Mouse (Mus musculus): Measurements from ENCODE around the gene Cbx7.

Gene Cbx7

GRCm38 (mm10) chr15:79970940-79971339 is at the start of gene Cbx7:
Cbx7 (minus strand) TSS chr15:79971119.
- in situ Hi-C loops (cut with MseI, MboI), result no loop called here

- in situ Hi-C loops (cut with MseI, MboI), result loop anchor here in 1 of 2 experiments (5.0 kb wide), 1 partner anchor 42 kb away; no protein-coding TSS in a partner anchor
Measured at GRCm38 (mm10) chr15:80020516-80020915, 49.6 kb upstream of the Cbx7 start.

- in situ Hi-C loops (cut with MseI, MboI), result loop anchor here (5.0 kb wide), 2 partner anchors 43 to 72 kb away; no protein-coding TSS in a partner anchor
Measured at GRCm38 (mm10) chr15:80019625-80020024, 48.7 kb upstream of the Cbx7 start.

- in situ Hi-C loops (cut with MseI, MboI), result loop anchor here in 1 of 2 experiments (5.0 kb wide), 1 partner anchor 72 kb away; no protein-coding TSS in a partner anchor
Measured at GRCm38 (mm10) chr15:80019220-80019619, 48.3 kb upstream of the Cbx7 start.

- in situ Hi-C loops (cut with MseI, MboI), result loop anchor here in 1 of 2 experiments (5.0 kb wide), 1 partner anchor 69 kb away; no protein-coding TSS in a partner anchor
Measured at GRCm38 (mm10) chr15:80016563-80017301, 45.8 kb upstream of the Cbx7 start.

GRCm38 (mm10) chr15:80015211-80015952 is 44.5 kb upstream of the Cbx7 start:
- in situ Hi-C loops (cut with MseI, MboI), result loop anchor here in 1 of 2 experiments (5.0 kb wide), 1 partner anchor 68 kb away; no protein-coding TSS in a partner anchor

GRCm38 (mm10) chr15:80014321-80015210 is 43.6 kb upstream of the Cbx7 start, which contains the start of gene Pdgfb:
Pdgfb (minus strand) TSS chr15:80014977.
- in situ Hi-C loops (cut with MseI, MboI), result loop anchor here in 1 of 2 experiments (5.0 kb wide), 2 partner anchors 53 to 67 kb away; no protein-coding TSS in a partner anchor

- in situ Hi-C loops (cut with MseI, MboI), result loop anchor here in 1 of 2 experiments (5.0 kb wide), 1 partner anchor 53 kb away; no protein-coding TSS in a partner anchor
Measured at GRCm38 (mm10) chr15:80014031-80014320, 43.1 kb upstream of the Cbx7 start.

- in situ Hi-C loops (cut with MseI, MboI), result loop anchor here in 1 of 2 experiments (5.0 kb wide), 1 partner anchor 54 kb away; no protein-coding TSS in a partner anchor
Measured at GRCm38 (mm10) chr15:80013256-80014030, 42.5 kb upstream of the Cbx7 start.

- in situ Hi-C loops (cut with MseI, MboI), result loop anchor here in 1 of 2 experiments (5.0 kb wide), 1 partner anchor 55 kb away; no protein-coding TSS in a partner anchor
Measured at GRCm38 (mm10) chr15:80012527-80013201, 41.7 kb upstream of the Cbx7 start.

GRCm38 (mm10) chr15:80011778-80012526 is 41.0 kb upstream of the Cbx7 start:
- in situ Hi-C loops (cut with MseI, MboI), result loop anchor here in 1 of 2 experiments (5.0 kb wide), 1 partner anchor 55 kb away; no protein-coding TSS in a partner anchor

- in situ Hi-C loops (cut with MseI, MboI), result loop anchor here in 1 of 2 experiments (5.0 kb wide), 1 partner anchor 56 kb away; no protein-coding TSS in a partner anchor
Measured at GRCm38 (mm10) chr15:80011194-80011593, 40.3 kb upstream of the Cbx7 start.

GRCm38 (mm10) chr15:80010182-80010558 is 39.3 kb upstream of the Cbx7 start:
- in situ Hi-C loops (cut with MseI, MboI), result loop anchor here in 1 of 2 experiments (5.0 kb wide), 1 partner anchor 57 kb away; no protein-coding TSS in a partner anchor

GRCm38 (mm10) chr15:80009421-80010181 is 38.7 kb upstream of the Cbx7 start:
- in situ Hi-C loops (cut with MseI, MboI), result loop anchor here in 1 of 2 experiments (5.0 kb wide), 1 partner anchor 58 kb away; no protein-coding TSS in a partner anchor

GRCm38 (mm10) chr15:80008461-80008860 is 37.5 kb upstream of the Cbx7 start:
- in situ Hi-C loops (cut with MseI, MboI), result no loop called here

GRCm38 (mm10) chr15:80006156-80006555 is 35.2 kb upstream of the Cbx7 start:
- in situ Hi-C loops (cut with MseI, MboI), result no loop called here

- in situ Hi-C loops (cut with MseI, MboI), result no loop called here
Measured at GRCm38 (mm10) chr15:80005436-80005835, 34.5 kb upstream of the Cbx7 start.
